Mouse (Mus musculus) mouse embryonic stem cell (cell line): ENCODE results near the gene Klhdc8a.
"Not testable (repeated sequence)": the region's sequence is repeated elsewhere in the genome, so short reads cannot be mapped to it uniquely, and the experiment has no call there.

ENCODE experiments used
- in situ Hi-C, 2 experiments: fragments of 300-500 bp; cut with MboI; formaldehyde crosslinking; loops; 1 replicate in 1 of 2; 3 replicates in 1 of 2; pipeline ENCODE4 v1.14.3; 2019 to 2020; ENCODE audit warnings: low sequenced_read_pairs in 2 of 2, low pct_unique_long_range_greater_than_20kb in 1 of 2, mixed read lengths in 1 of 2; ENCODE audit not compliant: unreplicated experiment in 1 of 2

Klhdc8a gene

GRCm38 (mm10) chr1:132333675-132334141 is 35.3 kb downstream of the Klhdc8a start:
- in situ Hi-C loops, result no loop called here

- in situ Hi-C loops, result no loop called here
Observed at GRCm38 (mm10) chr1:132334178-132334801, 35.9 kb downstream of the Klhdc8a start.

GRCm38 (mm10) chr1:132335378-132335965 is 37.0 kb downstream of the Klhdc8a start:
- in situ Hi-C loops, result no loop called here

DNA sequence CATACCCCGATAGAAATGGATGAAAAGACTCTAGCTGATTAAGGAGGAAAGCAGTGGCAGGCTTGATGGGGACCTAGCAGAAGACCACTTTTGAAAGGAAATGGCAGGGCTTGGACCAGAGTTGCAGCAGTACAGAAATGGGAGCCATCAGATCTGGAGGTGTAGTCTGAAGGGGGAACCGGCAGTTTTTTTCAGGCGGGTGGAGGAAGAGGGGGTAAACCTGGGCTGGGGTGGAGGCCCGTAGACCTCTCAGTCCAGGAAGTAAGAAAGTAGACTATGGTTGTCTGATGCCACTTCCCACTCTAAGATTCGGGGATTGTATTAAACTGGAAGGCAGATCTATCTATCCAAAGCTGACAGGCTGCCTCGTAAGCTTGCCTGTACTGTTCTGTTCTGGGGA is 38.5 kb downstream of the Klhdc8a start:
- in situ Hi-C loops, result no loop called here

DNA sequence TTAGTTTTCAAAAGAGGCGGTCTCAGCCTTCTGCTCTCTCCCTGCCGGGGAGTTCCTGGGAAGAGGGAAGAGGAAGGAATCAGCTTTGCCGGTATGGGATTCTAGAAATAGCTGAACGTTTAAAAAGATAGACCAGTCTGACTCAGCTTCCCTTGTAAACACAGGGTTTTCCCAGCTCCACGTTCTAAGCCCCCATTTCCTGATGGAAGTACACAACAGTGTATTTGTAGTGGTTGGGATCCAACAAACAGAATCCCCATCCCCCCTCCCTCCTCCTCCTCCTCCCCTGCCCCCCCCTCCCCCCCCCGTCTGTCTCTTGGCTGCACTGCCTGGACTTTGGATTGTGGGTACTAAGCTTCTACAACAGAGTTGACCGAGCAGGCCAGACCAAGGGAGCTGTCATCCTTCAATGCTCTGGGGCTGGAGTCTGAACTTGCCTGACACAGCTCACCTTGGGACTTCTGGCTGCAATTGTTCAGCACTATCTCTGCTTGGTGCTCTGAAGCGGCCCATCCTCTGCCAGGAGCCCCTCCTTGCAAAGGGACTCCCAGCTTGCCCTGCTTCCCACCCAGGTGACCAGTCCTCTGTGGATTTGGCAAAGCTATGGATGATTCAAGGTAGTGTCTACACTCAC is 39.7 kb downstream of the Klhdc8a start:
- in situ Hi-C loops, result no loop called here

- in situ Hi-C loops, result no loop called here
Observed at GRCm38 (mm10) chr1:132341731-132342501, 43.5 kb downstream of the Klhdc8a start.

- in situ Hi-C loops, result no loop called here
Observed at GRCm38 (mm10) chr1:132342518-132342917, 44.1 kb downstream of the Klhdc8a start.

GRCm38 (mm10) chr1:132343191-132343590 is 44.8 kb downstream of the Klhdc8a start:
- in situ Hi-C loops, result no loop called here

DNA sequence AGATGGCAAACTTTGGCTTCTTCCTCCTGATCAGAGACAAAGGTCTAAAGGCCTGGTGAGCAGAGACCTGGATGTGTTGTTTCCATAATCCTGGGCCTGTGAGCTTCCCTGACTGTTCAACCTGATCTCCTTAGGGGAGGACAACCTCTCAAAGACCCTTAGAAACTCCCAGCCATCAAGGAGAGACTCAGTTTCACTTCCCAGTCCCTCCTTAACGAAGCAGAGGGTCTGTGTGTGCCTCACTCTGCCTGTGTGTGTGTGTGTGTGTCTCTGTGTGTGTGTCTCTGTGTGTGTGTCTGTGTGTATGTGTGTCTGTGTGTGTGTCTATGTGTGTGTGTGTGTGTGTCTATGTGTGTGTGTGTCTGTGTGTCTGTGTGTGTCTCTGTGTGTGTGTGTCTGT is 45.2 kb downstream of the Klhdc8a start:
- in situ Hi-C loops, result no loop called here

DNA sequence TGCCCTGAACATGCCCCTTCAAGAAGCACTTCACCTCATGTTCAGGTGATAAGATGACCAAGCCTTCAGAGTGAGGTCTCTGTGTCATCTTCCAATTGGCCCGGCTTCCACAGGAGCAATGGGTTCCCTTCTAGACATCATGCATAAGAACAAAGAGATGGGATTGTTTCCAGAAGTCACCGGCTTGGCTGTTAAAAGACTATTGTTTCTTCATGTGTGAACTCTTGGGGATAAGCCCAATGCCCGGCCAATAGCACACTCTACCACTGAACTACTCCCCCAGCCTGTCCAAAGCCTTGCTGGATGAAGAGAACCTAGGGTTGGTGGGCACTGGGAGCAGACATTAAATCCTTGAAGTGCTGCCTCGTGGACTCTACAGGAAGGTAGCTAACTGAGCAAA is 47.1 kb downstream of the Klhdc8a start:
- in situ Hi-C loops, result no loop called here

DNA sequence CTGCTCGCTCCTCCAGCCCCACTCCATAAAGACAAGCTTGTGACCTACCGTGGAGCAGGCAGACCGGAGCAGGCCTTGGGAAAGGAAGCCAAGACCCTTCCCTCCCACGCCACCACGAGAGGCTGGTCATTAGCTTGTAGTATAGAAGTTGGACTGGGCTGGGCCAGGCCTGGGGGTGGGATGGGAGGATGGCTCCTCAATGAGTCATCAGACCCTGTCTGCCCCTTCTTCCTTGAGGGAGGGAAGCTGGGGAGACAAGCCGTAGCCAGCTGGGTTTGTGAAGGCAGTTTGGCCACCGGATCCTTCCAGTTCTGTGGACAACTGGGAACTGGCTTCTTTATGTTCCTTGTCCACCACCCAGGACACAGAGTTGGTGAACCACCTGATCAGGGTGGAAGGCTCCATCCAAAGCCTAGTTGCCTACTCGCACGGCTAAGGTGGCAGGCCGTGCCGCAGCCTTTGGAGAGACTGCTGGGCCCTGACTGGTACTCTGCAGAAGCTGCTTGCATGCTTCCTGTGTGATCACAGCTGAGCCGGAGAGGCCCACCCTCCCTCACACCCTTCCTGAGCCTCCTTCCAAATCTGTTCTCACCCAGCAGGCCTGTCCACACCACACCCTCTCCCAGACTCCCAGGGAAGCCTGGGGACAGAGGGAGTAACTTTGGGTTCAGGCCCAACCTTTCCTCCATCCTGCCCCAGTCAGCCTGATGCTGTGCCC is 47.9 kb downstream of the Klhdc8a start:
- in situ Hi-C loops, result no loop called here

GRCm38 (mm10) chr1:132346951-132347350 is 48.5 kb downstream of the Klhdc8a start:
- in situ Hi-C loops, result no loop called here

GRCm38 (mm10) chr1:132348401-132348800 is 50.0 kb downstream of the Klhdc8a start:
- in situ Hi-C loops, result no loop called here

GRCm38 (mm10) chr1:132349049-132349448 is 50.6 kb downstream of the Klhdc8a start:
- in situ Hi-C loops, result not testable (repeated sequence)

- in situ Hi-C loops, result not testable (repeated sequence)
Observed at GRCm38 (mm10) chr1:132349601-132350000, 51.2 kb downstream of the Klhdc8a start.

- in situ Hi-C loops, result loop anchor here (5.0 kb wide), 2 partner anchors 39 to 44 kb away; no protein-coding TSS in a partner anchor
Observed at GRCm38 (mm10) chr1:132351058-132351457, 52.6 kb downstream of the Klhdc8a start.

DNA sequence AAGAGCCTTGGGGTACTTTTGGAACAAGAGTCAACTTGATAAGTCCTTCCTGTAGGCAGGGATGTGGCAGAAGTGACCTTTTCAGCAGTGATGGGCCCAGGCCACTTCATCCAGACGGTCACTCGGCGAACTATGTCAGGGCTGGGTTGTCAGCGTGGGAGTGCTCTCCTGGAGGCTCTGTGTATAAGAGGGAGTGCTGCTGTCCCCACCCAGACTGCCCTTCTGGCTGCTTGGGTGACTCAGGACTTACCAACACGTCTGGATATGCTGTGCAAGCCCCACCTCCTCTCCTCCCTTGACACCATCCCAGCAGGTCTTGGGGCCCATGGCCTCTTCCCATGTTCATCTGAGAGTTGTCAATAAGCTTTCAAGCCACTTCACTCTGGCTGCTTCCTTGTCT is 55.0 kb downstream of the Klhdc8a start:
- in situ Hi-C loops, result loop anchor here (5.0 kb wide), 2 partner anchors 41 to 46 kb away; no protein-coding TSS in a partner anchor

GRCm38 (mm10) chr1:132354234-132354633 is 55.8 kb downstream of the Klhdc8a start:
- in situ Hi-C loops, result loop anchor here (5.0 kb wide), 2 partner anchors 42 to 47 kb away; no protein-coding TSS in a partner anchor
